In the genomic region with DNA sequence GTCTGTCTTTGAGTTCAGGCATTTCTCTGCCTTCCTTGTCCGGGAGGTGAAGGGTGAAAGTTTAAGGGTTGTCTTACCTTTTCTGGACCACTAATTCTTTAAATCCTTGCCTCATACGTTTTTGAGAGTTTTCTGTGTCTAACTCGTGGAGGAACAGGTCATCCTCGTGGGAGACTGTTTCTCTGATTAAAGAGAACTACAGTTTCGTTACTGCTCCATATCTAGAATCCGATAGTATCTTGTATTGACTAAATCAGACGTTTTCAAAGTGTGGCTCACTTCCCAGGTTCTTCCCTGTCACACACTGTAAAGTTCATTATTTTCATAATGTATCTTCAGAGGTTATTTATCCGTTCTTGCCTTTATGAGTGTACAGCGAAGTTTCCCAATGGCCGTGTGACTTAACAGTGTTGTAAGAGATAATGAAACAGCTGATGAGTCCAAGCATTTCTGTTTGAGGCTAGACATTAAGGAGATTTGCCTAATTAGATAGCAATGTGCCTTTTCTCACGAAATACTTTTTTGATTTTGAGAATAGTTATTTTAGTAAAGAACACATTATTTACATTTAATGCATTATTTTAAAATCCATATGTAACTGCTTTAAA, we compare ENCODE assay signal across 9 mouse cellular contexts. TPM values are rescaled to one million over a fixed set of nuclear protein-coding genes. Genes with fewer than 3 reads are reported as not detected.
A peak's percentile ranks its signal among the peaks of the same experiment; 100 is the strongest.
DNase-seq lines count a peak whose midpoint lies in the region; ATAC-seq lines count a peak whose summit lies in the region.
"Had no signal": no experiment of that assay in that cellular context is flagged by ENCODE, and none has a peak within 500 bp of the region (broad histone marks: within the 10 kb centered on the region; RNA-seq: fewer than 3 reads in every experiment).

No protein-coding gene starts in this region.

- ATAC-seq in erythroblast, adult 5-6 weeks (replicated peaks; ENCODE audit: low FRiP score, poor library complexity, severe bottlenecking) = no peak
- ATAC-seq in heart, embryonic 15.5 days (replicated peaks; ENCODE audit: insufficient number of reproducible peaks, insufficient read depth, low FRiP score, low read depth) = no peak

- WGBS in heart, embryonic 15.5 days = 6% methylated on average over 11 of the region's 11 CpGs

- peak overlapping the region; percentile 69; the same call in 1 of the 2 replicates for H3K27ac ChIP-seq in heart, embryonic 15.5 days

- intact Hi-C loops in left cerebral cortex, postnatal 4 days (cut with DNase I) = no loop called here

- peak overlapping the region; percentile 82 for H3K4me3 ChIP-seq in erythroblast, embryonic 14.5 days (replicated peaks)
- H3K4me3 ChIP-seq in heart, embryonic 15.5 days = peak overlapping the region; percentile 99

- H3K36me3 ChIP-seq in erythroblast, embryonic 14.5 days (ENCODE audit: control insufficient read depth) = no peaks in the 10 kb centered on the region
- no peaks in the 10 kb centered on the region for H3K36me3 ChIP-seq in heart, embryonic 15.5 days

- H3K4me1 ChIP-seq in erythroblast, embryonic 14.5 days (ENCODE audit: control insufficient read depth) = peaks cover 12% of the 10 kb centered on the region
- H3K4me1 ChIP-seq in heart, embryonic 15.5 days (replicated peaks) = peaks cover 10% of the 10 kb centered on the region; the same call in 1 of the 2 replicates

- no peaks in the 10 kb centered on the region for H3K27me3 ChIP-seq in erythroblast, embryonic 14.5 days (ENCODE audit: control insufficient read depth)
- H3K27me3 ChIP-seq in heart, embryonic 15.5 days = no peaks in the 10 kb centered on the region
- H3K27me3 ChIP-seq: Patski had no signal

- H3K9ac ChIP-seq in heart, embryonic 15.5 days = peak overlapping the region; percentile 77

- DNase-seq in Muller cell, postnatal 12 days (ENCODE audit: inconsistent ontology term) = peak; percentile 19
- DNase-seq in lung, postnatal 14 days = peak; percentile 21
- no peak for DNase-seq in right cerebral cortex, postnatal 25 days
- no peak for DNase-seq in left cerebral cortex, postnatal 4 days
- DNase-seq in cerebellum, adult 11-12 months = no peak

- H3K9me3 ChIP-seq in erythroblast, embryonic 14.5 days (ENCODE audit: control insufficient read depth, low read length) = no peaks in the 10 kb centered on the region
- H3K9me3 ChIP-seq in heart, embryonic 15.5 days (replicated peaks) = no peaks in the 10 kb centered on the region

- peak overlapping the region; percentile 81 for H3K4me2 ChIP-seq in heart, embryonic 15.5 days

RNA-seq across cellular contexts. Expression of a gene that starts 0.9 kb away (rescaled TPM):
- 0.02 and 0.03 TPM in 2 replicates for polyA plus RNA-seq in erythroblast, embryonic 14.5 days (2012)
- 9.2 and 10.9 TPM in 2 replicates for total RNA-seq in erythroblast, adult 5-6 weeks (2015; ENCODE audit: low replicate concordance)
- total RNA-seq in erythroblast, adult 5-6 weeks (2017; ENCODE audit: low replicate concordance) = 2.8 and 3.2 TPM in 2 replicates
- 7.7 and 8.7 TPM in 2 replicates for polyA plus RNA-seq in heart, embryonic 15.5 days (2015; fragmentation: Nextera tagmentation; extraction: Ambion mirVana)
- 10 to 100 TPM in 1 of 2 experiments, 1 to 10 TPM in 1; 8.2 to 11.2 TPM for total RNA-seq in left cerebral cortex, postnatal 4 days (2021)

RNA-seq across cellular contexts. Expression of a gene that starts 47.2 kb away (rescaled TPM):
- polyA plus RNA-seq in erythroblast, embryonic 14.5 days (2012) = not detected in 2 replicates
- 0.42 TPM in 1 of 2 replicates, not detected in the other for total RNA-seq in erythroblast, adult 5-6 weeks (2015; ENCODE audit: low replicate concordance)
- total RNA-seq in erythroblast, adult 5-6 weeks (2017; ENCODE audit: low replicate concordance) = not detected in 2 replicates
- polyA plus RNA-seq in heart, embryonic 15.5 days (2015; fragmentation: Nextera tagmentation; extraction: Ambion mirVana) = 0.06 TPM in 1 of 2 replicates, not detected in the other
- under 1 TPM; 0.12 to 0.30 TPM for total RNA-seq in left cerebral cortex, postnatal 4 days (2021)
- polyA plus RNA-seq: Patski had no signal

Comparison
In these comparisons a context has a peak if more than half of its experiments do, and no peak if none do; other contexts are left out.
1. DNase-seq: peak in Muller cell, postnatal 12 days (single experiment) and lung, postnatal 14 days (single experiment); none in right cerebral cortex, postnatal 25 days (single experiment), left cerebral cortex, postnatal 4 days (single experiment) and cerebellum, adult 11-12 months (single experiment).